Mouse (Mus musculus) stomach, embryonic 14.5 days (tissue): Measurements from ENCODE around the gene Gm37240. TPM values are rescaled to one million over a fixed set of nuclear protein-coding genes. Genes with fewer than 3 reads are reported as not detected.

Experiments used
- ATAC-seq: fragments of 200-750 bp; cut with Nextera tagmentation; 2 replicates; pipeline ENCODE4 v1.8.0; 2017; ENCODE audit warnings: low read depth, moderate TSS enrichment; ENCODE audit not compliant: insufficient number of reproducible peaks, insufficient read depth, low FRiP score
- H3K27ac ChIP-seq: fragments of 300-500 bp; sonication (generic); 2 replicates; pipeline ENCODE4 v1.5.1; 2014; ENCODE audit warnings: mild to moderate bottlenecking, low read length, moderate library complexity, mixed read lengths
- H3K27me3 ChIP-seq: fragments of 300-500 bp; sonication (generic); 2 replicates; pipeline ENCODE4 v1.6.1; 2014; ENCODE audit warnings: low read length, control low read depth, mixed read lengths; ENCODE audit not compliant: control insufficient read depth, insufficient read depth
- H3K36me3 ChIP-seq: fragments of 300-500 bp; sonication (generic); 2 replicates; pipeline ENCODE4 v1.6.1; 2014; ENCODE audit warnings: mild to moderate bottlenecking, control low read depth, low read length, moderate library complexity, mixed read lengths; ENCODE audit not compliant: control insufficient read depth, insufficient read depth
- H3K4me1 ChIP-seq: fragments of 300-500 bp; sonication (generic); 2 replicates; pipeline ENCODE4 v1.6.1; 2014; ENCODE audit warnings: low read length, control low read depth, mixed read lengths; ENCODE audit not compliant: control insufficient read depth, insufficient read depth
- H3K4me2 ChIP-seq: fragments of 300-500 bp; sonication (generic); replicated peaks from 2 replicates; pipeline ENCODE4 v1.6.1; 2014; ENCODE audit warnings: low read depth, low read length, control low read depth
- H3K4me3 ChIP-seq: fragments of 300-500 bp; sonication (generic); 2 replicates; pipeline ENCODE4 v1.5.1; 2014; ENCODE audit warnings: low read depth, low read length, control low read depth
- H3K9ac ChIP-seq: fragments of 300-500 bp; sonication (generic); replicated peaks from 2 replicates; pipeline ENCODE4 v1.6.1; 2014; ENCODE audit warnings: low read depth, mild to moderate bottlenecking, control low read depth, low read length, moderate library complexity, mixed read lengths
- H3K9me3 ChIP-seq: fragments of 300-500 bp; sonication (generic); 2 replicates; pipeline ENCODE4 v1.6.1; 2016; ENCODE audit warnings: low read depth, low read length, control low read depth; ENCODE audit not compliant: control insufficient read depth
- WGBS: fragments of 180-500 bp; shearing (Covaris S2); extraction: QIAGEN DNeasy Blood & Tissue Kit; methylation state at CpG from one replicate; pipeline ENCODE4 v1.1.7; 2014; 5-methylcytosine and 5-hydroxymethylcytosine counted together
- polyA plus RNA-seq: library from polyadenylated mRNA; unstranded; fragments of >200 nt; fragmentation: Nextera tagmentation; extraction: Ambion mirVana; gene quantifications from 2 replicates; pipeline ENCODE4 v1.2.1, GENCODE M21; 2014

Gm37240 gene
- polyA plus RNA-seq, 1 experiment from 2014 or later: 9.6 TPM

- Histone ChIP-seq H3K9me3 (no peaks in the 10 kb centered on the region), H3K27me3 (no peaks in the 10 kb centered on the region), H3K27ac (no peak overlapping the region), H3K4me3 (no peak overlapping the region), H3K4me1 (no peaks in the 10 kb centered on the region), H3K36me3 (no peaks in the 10 kb centered on the region), H3K9ac (no peak overlapping the region), H3K4me2 (no peak overlapping the region)
- WGBS: 89% methylated on average over 8 of the region's 8 CpGs
- ATAC-seq: no peak
These were observed 445.1 kb downstream of the Gm37240 start for GRCm38 (mm10) chr3:85442261-85442660.

DNA sequence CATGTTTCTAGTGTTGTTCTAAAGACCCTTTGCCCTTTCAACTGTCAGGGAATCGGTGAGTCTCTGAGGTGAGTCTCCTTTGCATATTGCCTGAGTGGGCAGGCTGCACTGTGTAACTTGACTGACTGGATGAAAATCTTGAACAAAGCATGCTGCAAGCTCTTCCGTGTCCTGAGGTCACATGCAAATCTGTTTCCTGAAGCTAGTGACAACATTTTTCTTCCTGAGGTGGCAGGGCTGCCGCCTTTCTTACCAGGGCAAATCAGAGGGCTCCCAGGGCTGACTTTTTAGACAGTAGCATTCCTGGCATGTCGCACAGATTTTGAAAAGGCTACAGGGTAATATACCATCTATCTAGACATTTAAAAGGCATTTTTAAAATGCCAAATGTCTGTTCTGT, 451.9 kb downstream of the Gm37240 start:
- no peaks in the 10 kb centered on the region for H3K9me3 ChIP-seq
- H3K27ac ChIP-seq: no peak overlapping the region
- no peak for ATAC-seq
- H3K36me3 ChIP-seq: no peaks in the 10 kb centered on the region
- no peaks in the 10 kb centered on the region for H3K27me3 ChIP-seq
- H3K4me1 ChIP-seq: no peaks in the 10 kb centered on the region
- WGBS: 46% methylated on average over 4 of the region's 4 CpGs
- no peak overlapping the region for H3K9ac ChIP-seq
- H3K4me3 ChIP-seq: no peak overlapping the region
- no peak overlapping the region for H3K4me2 ChIP-seq

DNA sequence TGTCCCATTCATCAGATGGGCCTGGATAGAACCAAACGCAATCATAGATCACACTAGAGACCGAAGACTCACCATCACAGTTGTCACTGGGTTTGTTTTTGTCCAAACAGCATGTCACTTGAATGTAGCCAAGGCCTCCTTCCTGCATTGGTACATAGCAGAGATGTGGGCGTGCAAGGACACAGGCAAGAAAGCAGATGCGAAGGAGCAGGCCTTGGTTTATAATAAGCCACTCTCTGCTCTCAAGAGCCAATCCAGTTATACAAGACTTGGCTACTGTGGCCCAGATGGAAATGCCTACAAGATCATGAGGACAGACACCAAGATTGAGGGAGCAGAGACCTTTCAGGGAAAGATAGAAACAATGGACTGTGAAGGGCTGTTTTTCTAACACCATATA, 456.1 kb downstream of the Gm37240 start:
- Histone ChIP-seq H3K4me1 (no peaks in the 10 kb centered on the region), H3K4me3 (no peak overlapping the region), H3K4me2 (no peak overlapping the region), H3K27me3 (no peaks in the 10 kb centered on the region), H3K9ac (no peak overlapping the region), H3K36me3 (no peaks in the 10 kb centered on the region), H3K27ac (no peak overlapping the region), H3K9me3 (no peaks in the 10 kb centered on the region)
- WGBS: 92% methylated on average over 4 of the region's 4 CpGs
- no peak for ATAC-seq

GRCm38 (mm10) chr3:85423376-85423997, 463.8 kb downstream of the Gm37240 start:
- 78% methylated on average over 5 of the region's 5 CpGs for WGBS
- H3K9ac ChIP-seq: no peak overlapping the region

GRCm38 (mm10) chr3:85421403-85421802, 465.9 kb downstream of the Gm37240 start:
- no peak for ATAC-seq
- H3K4me3 ChIP-seq: no peak overlapping the region
- no peaks in the 10 kb centered on the region for H3K36me3 ChIP-seq
- H3K9me3 ChIP-seq: no peaks in the 10 kb centered on the region
- WGBS: 84% methylated on average over 9 of the region's 9 CpGs
- no peak overlapping the region for H3K4me2 ChIP-seq
- H3K9ac ChIP-seq: no peak overlapping the region
- H3K4me1 ChIP-seq: no peaks in the 10 kb centered on the region
- H3K27ac ChIP-seq: no peak overlapping the region
- H3K27me3 ChIP-seq: no peaks in the 10 kb centered on the region

More at GRCm38 (mm10) chr3:85423376-85423997, 463.8 kb downstream of the Gm37240 start:
- H3K9me3 ChIP-seq: no peaks in the 10 kb centered on the region
- no peaks in the 10 kb centered on the region for H3K27me3 ChIP-seq
- no peak overlapping the region for H3K4me2 ChIP-seq
- no peaks in the 10 kb centered on the region for H3K4me1 ChIP-seq
- H3K4me3 ChIP-seq: no peak overlapping the region
- no peak for ATAC-seq
- no peaks in the 10 kb centered on the region for H3K36me3 ChIP-seq
- H3K27ac ChIP-seq: no peak overlapping the region

- 58% methylated on average over 4 of the region's 4 CpGs for WGBS
- no peak overlapping the region for H3K9ac ChIP-seq
- H3K4me2 ChIP-seq: no peak overlapping the region
- H3K27ac ChIP-seq: no peak overlapping the region
- no peak for ATAC-seq
- H3K9me3 ChIP-seq: no peaks in the 10 kb centered on the region
- no peak overlapping the region for H3K4me3 ChIP-seq
- no peaks in the 10 kb centered on the region for H3K27me3 ChIP-seq
- H3K36me3 ChIP-seq: no peaks in the 10 kb centered on the region
- H3K4me1 ChIP-seq: no peaks in the 10 kb centered on the region
These were observed 469.7 kb downstream of the Gm37240 start for GRCm38 (mm10) chr3:85417663-85418062.

- Histone ChIP-seq H3K4me1 (no peaks in the 10 kb centered on the region), H3K4me3 (no peak overlapping the region), H3K4me2 (no peak overlapping the region), H3K9me3 (peaks cover 10% of the 10 kb centered on the region; the same call in 1 of the 2 replicates), H3K27me3 (no peaks in the 10 kb centered on the region), H3K9ac (no peak overlapping the region), H3K36me3 (no peaks in the 10 kb centered on the region), H3K27ac (no peak overlapping the region)
- ATAC-seq: no peak
These were observed 488.5 kb downstream of the Gm37240 start for GRCm38 (mm10) chr3:85398841-85399240.

GRCm38 (mm10) chr3:85398483-85398835, 488.9 kb downstream of the Gm37240 start:
- H3K36me3 ChIP-seq: no peaks in the 10 kb centered on the region
- H3K9me3 ChIP-seq: peaks cover 10% of the 10 kb centered on the region; the same call in 1 of the 2 replicates
- ATAC-seq: no peak
- H3K9ac ChIP-seq: no peak overlapping the region
- 90% methylated on average over 1 of the region's 1 CpGs for WGBS
- H3K4me3 ChIP-seq: no peak overlapping the region
- no peak overlapping the region for H3K27ac ChIP-seq
- no peak overlapping the region for H3K4me2 ChIP-seq
- no peaks in the 10 kb centered on the region for H3K4me1 ChIP-seq
- H3K27me3 ChIP-seq: no peaks in the 10 kb centered on the region

- Histone ChIP-seq H3K4me3 (no peak overlapping the region), H3K4me2 (no peak overlapping the region), H3K36me3 (no peaks in the 10 kb centered on the region), H3K9me3 (peaks cover 10% of the 10 kb centered on the region; the same call in 1 of the 2 replicates), H3K27ac (no peak overlapping the region), H3K9ac (no peak overlapping the region), H3K27me3 (no peaks in the 10 kb centered on the region), H3K4me1 (no peaks in the 10 kb centered on the region)
- ATAC-seq: no peak
These were observed 489.4 kb downstream of the Gm37240 start for GRCm38 (mm10) chr3:85397816-85398482.
